Mouse (Mus musculus) CH12.LX (cell line): ENCODE data around the gene C1qtnf2. TPM values are rescaled to one million over a fixed set of nuclear protein-coding genes. Genes with fewer than 3 reads are reported as not detected.
A peak's percentile ranks its signal among the peaks of the same experiment; 100 is the strongest.

Experiments
- DNase-seq: peaks from one replicate; pipeline ENCODE4 v3.0.0-alpha.2; 2013; ENCODE audit errors: extremely low read depth
- H3K27ac ChIP-seq: 2 replicates; pipeline ENCODE4 v1.5.1; 2012; ENCODE audit warnings: low read depth, mild to moderate bottlenecking, control low read depth, moderate library complexity; ENCODE audit not compliant: insufficient read depth
- H3K27me3 ChIP-seq: replicated peaks from 2 replicates; pipeline ENCODE3; 2012; ENCODE audit warnings: inconsistent platforms
- H3K36me3 ChIP-seq, 2 experiments: replicated peaks in 1 of 2; 2 replicates each; pipeline versions ENCODE3 to v1.6.1; 2012; ENCODE audit warnings: inconsistent platforms in 1 of 2, low read length in 1 of 2, mild to moderate bottlenecking in 1 of 2, mixed read lengths in 1 of 2, moderate library complexity in 1 of 2; ENCODE audit not compliant: control insufficient read depth in 1 of 2, insufficient read depth in 1 of 2
- H3K4me1 ChIP-seq, 2 experiments: 2 replicates each; pipeline ENCODE4 v1.6.1; 2012; ENCODE audit warnings: inconsistent platforms in 1 of 2, moderate library complexity in 1 of 2; ENCODE audit not compliant: insufficient read depth in 2 of 2, control insufficient read depth in 1 of 2
- H3K4me2 ChIP-seq: 2 replicates; pipeline ENCODE4 v1.6.1; 2012; ENCODE audit warnings: low read depth, mild to moderate bottlenecking, control low read depth; ENCODE audit not compliant: poor library complexity, insufficient read depth, severe bottlenecking
- H3K4me3 ChIP-seq, 3 experiments: fragments of 150-350 bp in 1 of 3; sonication (generic) in 1 of 3; replicated peaks in 1 of 3; 2 replicates each; pipeline versions ENCODE3 to v1.5.1; 2011 to 2012; ENCODE audit warnings: low read depth in 2 of 3, low read length in 2 of 3, mild to moderate bottlenecking in 2 of 3, moderate library complexity in 2 of 3, control low read depth in 1 of 3, improper control_type of control experiment in 1 of 3, inconsistent platforms in 1 of 3, mixed read lengths in 1 of 3; ENCODE audit not compliant: poor library complexity in 1 of 3
- H3K79me2 ChIP-seq: replicated peaks from 2 replicates; pipeline ENCODE4 v1.6.1; 2012; ENCODE audit warnings: mild to moderate bottlenecking, moderate library complexity; ENCODE audit not compliant: control insufficient read depth, poor library complexity, insufficient read depth, severe bottlenecking; ENCODE audit errors: extremely low read depth
- H3K9ac ChIP-seq: 2 replicates; pipeline ENCODE4 v1.6.1; 2012; ENCODE audit warnings: low read depth, mild to moderate bottlenecking, control low read depth, moderate library complexity; ENCODE audit not compliant: insufficient read depth
- H3K9me3 ChIP-seq: replicated peaks from 2 replicates; pipeline ENCODE3; 2012; ENCODE audit warnings: low read length, inconsistent platforms, mixed read lengths
- CHD2 ChIP-seq: IDR thresholded peaks from 2 replicates; pipeline ENCODE4 v1.6.1; 2011; ENCODE audit warnings: low read length, improper control_type of control experiment
- CTCF ChIP-seq, 2 experiments: IDR thresholded peaks in 1 of 2; conservative IDR thresholded peaks in 1 of 2; 2 replicates each; pipeline ENCODE4 v1.5.1; 2011 to 2012; ENCODE audit warnings: low read depth in 2 of 2, low read length in 2 of 2, improper control_type of control experiment in 1 of 2, inconsistent platforms in 1 of 2, mild to moderate bottlenecking in 1 of 2, moderate library complexity in 1 of 2
- ELF1 ChIP-seq: IDR thresholded peaks from 2 replicates; pipeline ENCODE4 v1.6.1; 2014; ENCODE audit warnings: low read depth, mild to moderate bottlenecking, inconsistent platforms, low read length, improper control_type of control experiment
- EP300 ChIP-seq: IDR thresholded peaks from 2 replicates; pipeline ENCODE4 v1.6.1; 2011; ENCODE audit warnings: low read length, improper control_type of control experiment
- ETS1 ChIP-seq: conservative IDR thresholded peaks from 2 replicates; pipeline ENCODE4 v1.6.1; 2012; ENCODE audit warnings: low read depth, mild to moderate bottlenecking, inconsistent platforms, low read length, improper control_type of control experiment, moderate library complexity
- HCFC1 ChIP-seq: IDR thresholded peaks from 2 replicates; pipeline ENCODE4 v1.6.1; 2012; ENCODE audit warnings: low read depth, mild to moderate bottlenecking, inconsistent platforms, low read length, improper control_type of control experiment
- IRF4 ChIP-seq: IDR thresholded peaks from 2 replicates; pipeline ENCODE4 v1.6.1; 2014; ENCODE audit warnings: low read depth, mild to moderate bottlenecking, inconsistent platforms, low read length, improper control_type of control experiment
- MAFK ChIP-seq: IDR thresholded peaks from 2 replicates; pipeline ENCODE4 v1.6.1; 2011; ENCODE audit warnings: low read length, improper control_type of control experiment; ENCODE audit not compliant: insufficient replicate concordance
- MAX ChIP-seq: IDR thresholded peaks from 2 replicates; pipeline ENCODE4 v1.6.1; 2011; ENCODE audit warnings: low read length, improper control_type of control experiment
- MAZ ChIP-seq: IDR thresholded peaks from 2 replicates; pipeline ENCODE4 v1.6.1; 2012; ENCODE audit warnings: low read depth, mild to moderate bottlenecking, inconsistent platforms, low read length, improper control_type of control experiment, moderate library complexity
- MEF2A ChIP-seq: IDR thresholded peaks from 2 replicates; pipeline ENCODE4 v1.6.1; 2014; ENCODE audit warnings: low read depth, mild to moderate bottlenecking, inconsistent platforms, low read length, improper control_type of control experiment, borderline replicate concordance
- RAD21 ChIP-seq: IDR thresholded peaks from 2 replicates; pipeline ENCODE4 v1.6.1; 2011; ENCODE audit warnings: low read depth, mild to moderate bottlenecking, low read length, improper control_type of control experiment, moderate library complexity
- SMC3 ChIP-seq: IDR thresholded peaks from 2 replicates; pipeline ENCODE4 v1.6.1; 2011; ENCODE audit warnings: low read depth, low read length, improper control_type of control experiment
- UBTF ChIP-seq: IDR thresholded peaks from 2 replicates; pipeline ENCODE4 v1.6.1; 2012; ENCODE audit warnings: low read depth, mild to moderate bottlenecking, inconsistent platforms, low read length, improper control_type of control experiment, moderate library complexity
- ZC3H11A ChIP-seq: IDR thresholded peaks from 2 replicates; pipeline ENCODE4 v1.6.1; 2012; ENCODE audit warnings: low read depth, mild to moderate bottlenecking, inconsistent platforms, low read length, improper control_type of control experiment
- ZKSCAN1 ChIP-seq: IDR thresholded peaks from 2 replicates; pipeline ENCODE4 v1.6.1; 2012; ENCODE audit warnings: low read depth, inconsistent platforms, low read length, improper control_type of control experiment, borderline replicate concordance
- dilution Hi-C: fragments of 300-500 bp; cut with MboI; formaldehyde crosslinking; loops from 2 replicates; pipeline ENCODE4 v1.14.3; 2020; ENCODE audit warnings: low sequenced_read_pairs; ENCODE audit not compliant: extremely low pct_unique_long_range_greater_than_20kb, extremely low pct_ligation_motif_present
- in situ Hi-C: fragments of 300-500 bp; cut with MboI; formaldehyde crosslinking; loops from 3 replicates; pipeline ENCODE4 v1.14.3; 2019; ENCODE audit warnings: low sequenced_read_pairs, low pct_ligation_motif_present, low pct_unique_long_range_greater_than_20kb, mixed read lengths
- polyA plus RNA-seq: library from polyadenylated mRNA; unstranded; fragments of >175 nt; gene quantifications from 2 replicates; pipeline ENCODE4 v1.2.1, GENCODE M21; 2012; ENCODE audit warnings: low read depth; ENCODE audit not compliant: insufficient read length
- total RNA-seq, 2 experiments: library from RNA; depleted of rRNA; stranded (reverse); fragments of 300-350 nt in 1 of 2; fragments of >200 nt in 1 of 2; gene quantifications; 2 replicates each; pipeline ENCODE4 v1.2.3; 2012 to 2014

C1qtnf2 gene
- total and polyA plus RNA-seq, 3 experiments = not detected

GRCm38 (mm10) chr11:43493815-43494409 lies 19.8 kb downstream of the C1qtnf2 start:
- Histone ChIP-seq H3K9ac (no peak overlapping the region), H3K4me3 (no peak overlapping the region), H3K4me1 (no peaks in the 10 kb centered on the region), H3K79me2 (no peaks in the 10 kb centered on the region), H3K9me3 (peaks cover 4% of the 10 kb centered on the region), H3K36me3 (no peaks in the 10 kb centered on the region), H3K4me2 (peak overlapping the region; percentile 30; the same call in 1 of the 2 replicates), H3K27ac (no peak overlapping the region), H3K27me3 (peaks cover 8% of the 10 kb centered on the region)
- peak; percentile 84 for DNase-seq
- TF ChIP-seq CTCF (conservative IDR thresholded peaks at IDR 0.05 in 1 of 2, IDR thresholded peaks at IDR 0.05 in 1 of 2; ENCODE audit: low read depth in 2 of 2, low read length in 2 of 2) (peak; percentile 79 to 97), IRF4 (peak; percentile 26; the same call in 1 of the 2 replicates), EP300 (no peak), ZKSCAN1 (no peak), SMC3 (peak; percentile 86), MAZ (peak; percentile 90), RAD21 (peak; percentile 94), ETS1 (no peak), UBTF (no peak), MAX (no peak), CHD2 (0 out of 2 replicates have a peak, but pooled peaks have one; percentile 18), MAFK (no peak), ZC3H11A (peak; percentile 58; the same call in 1 of the 2 replicates), MEF2A (peak; percentile 30; the same call in 1 of the 2 replicates), ELF1 (peak; percentile 16; the same call in 1 of the 2 replicates)
- in situ Hi-C loops (loop anchor here (5.0 kb wide), 1 partner anchor 93 kb away; the partner anchor contains the start of gene 4933415A04Rik), dilution Hi-C loops (no loop called here)

- H3K27me3 ChIP-seq = peaks cover 8% of the 10 kb centered on the region
- dilution Hi-C loops (no loop called here), in situ Hi-C loops (no loop called here)
- no peak overlapping the region for H3K4me3 ChIP-seq
- no peak overlapping the region for H3K4me2 ChIP-seq
- TF ChIP-seq HCFC1 = no peak
- TF ChIP-seq CTCF (conservative IDR thresholded peaks at IDR 0.05 in 1 of 2, IDR thresholded peaks at IDR 0.05 in 1 of 2; ENCODE audit: low read depth in 2 of 2, low read length in 2 of 2) = peak in 1 of 2 experiments; percentile 37; a peak in 2 of 4 replicates
- H3K36me3 ChIP-seq = no peaks in the 10 kb centered on the region
- H3K4me1 ChIP-seq = no peaks in the 10 kb centered on the region
- no peak overlapping the region for H3K9ac ChIP-seq
- H3K9me3 ChIP-seq = peaks cover 4% of the 10 kb centered on the region
- H3K79me2 ChIP-seq = no peaks in the 10 kb centered on the region
- no peak overlapping the region for H3K27ac ChIP-seq
- DNase-seq = no peak
Measured at GRCm38 (mm10) chr11:43495037-43495436, 21.0 kb downstream of the C1qtnf2 start.
